Mouse (Mus musculus) heart, adult 9 months (tissue): ENCODE measurements around the gene Gm10644.
A peak's percentile ranks its signal among the peaks of the same experiment; 100 is the strongest.

Experiments
- DNase-seq, 2 experiments: peaks; one replicate each; pipeline ENCODE4 v3.0.0; 2022; ENCODE audit warnings: low spot score in 2 of 2

Gene Gm10644

GRCm38 (mm10) chr8:83980845-83981244, 25.8 kb upstream of the Gm10644 start:
- peak; percentile 75 to 83 for DNase-seq

- DNase-seq, result peak; percentile 76 to 77
Measured at GRCm38 (mm10) chr8:83980250-83980649, 25.2 kb upstream of the Gm10644 start.

GRCm38 (mm10) chr8:83978200-83978599, 23.2 kb upstream of the Gm10644 start:
- no peak for DNase-seq

- peak in 1 of 2 experiments; percentile 43 for DNase-seq
Measured at GRCm38 (mm10) chr8:83977646-83978045, 22.6 kb upstream of the Gm10644 start.

GRCm38 (mm10) chr8:83976779-83977350, 21.9 kb upstream of the Gm10644 start:
- DNase-seq, result no peak

GRCm38 (mm10) chr8:83976101-83976630, 21.2 kb upstream of the Gm10644 start:
- no peak for DNase-seq

- DNase-seq, result no peak
Measured at GRCm38 (mm10) chr8:83974521-83974920, 19.5 kb upstream of the Gm10644 start.

GRCm38 (mm10) chr8:83973161-83974031, 18.4 kb upstream of the Gm10644 start:
- DNase-seq, result no peak

GRCm38 (mm10) chr8:83972150-83973120, 17.4 kb upstream of the Gm10644 start, which contains the start of gene Prkaca:
Gene Prkaca (plus strand): TSS chr8:83972993.
- peak; percentile 99 to 100 for DNase-seq

GRCm38 (mm10) chr8:83971661-83972060, 16.7 kb upstream of the Gm10644 start:
- DNase-seq, result no peak

GRCm38 (mm10) chr8:83971121-83971520, 16.1 kb upstream of the Gm10644 start:
- no peak for DNase-seq

GRCm38 (mm10) chr8:83967701-83968100, 12.7 kb upstream of the Gm10644 start:
- no peak for DNase-seq

- DNase-seq, result peak; percentile 71 to 84
Measured at GRCm38 (mm10) chr8:83964015-83964765, 9.2 kb upstream of the Gm10644 start.

GRCm38 (mm10) chr8:83956789-83957188, 1.8 kb upstream of the Gm10644 start:
- no peak for DNase-seq

GRCm38 (mm10) chr8:83955958-83956218, 883 bp upstream of the Gm10644 start:
- no peak for DNase-seq

- DNase-seq, result no peak
Measured at GRCm38 (mm10) chr8:83954749-83955105, 278 bp downstream of the Gm10644 start.

- no peak for DNase-seq
Measured at GRCm38 (mm10) chr8:83945540-83945939, 9.5 kb downstream of the Gm10644 start.

GRCm38 (mm10) chr8:83942446-83942845, 12.6 kb downstream of the Gm10644 start:
- no peak for DNase-seq

- no peak for DNase-seq
Measured at GRCm38 (mm10) chr8:83941066-83941677, 13.8 kb downstream of the Gm10644 start.

GRCm38 (mm10) chr8:83938330-83938729, 16.7 kb downstream of the Gm10644 start:
- DNase-seq, result no peak

- no peak for DNase-seq
Measured at GRCm38 (mm10) chr8:83937645-83938044, 17.4 kb downstream of the Gm10644 start.
